Mouse (Mus musculus) lung, postnatal 0 days (tissue): ENCODE results near the gene Cobl.

Experiments used
- CTCF ChIP-seq: IDR thresholded peaks from 2 replicates; pipeline ENCODE4 v1.5.1; 2016; ENCODE audit warnings: antibody characterized with exemption, mild to moderate bottlenecking
- EP300 ChIP-seq: IDR thresholded peaks from 2 replicates; pipeline ENCODE4 v1.6.1; 2016; ENCODE audit warnings: antibody characterized with exemption, mild to moderate bottlenecking, control low read depth

- TF ChIP-seq CTCF (no peak), EP300 (no peak)
Measured at GRCm38 (mm10) chr11:12273726-12274125, 191.0 kb downstream of the Cobl start.
